Mouse (Mus musculus): ENCODE measurements around the gene Gm28360. TPM values are rescaled to one million over a fixed set of nuclear protein-coding genes. Genes with fewer than 3 reads are reported as not detected.
A peak's percentile ranks its signal among the peaks of the same experiment; 100 is the strongest.
"Not testable (repeated sequence)": the region's sequence is repeated elsewhere in the genome, so short reads cannot be mapped to it uniquely, and the experiment has no call there.

Gm28360 gene
- not detected in 2 replicates for total RNA-seq (2012; rRNA removed)

GRCm38 (mm10) chr1:117829781-117830180 lies at the start of gene Gm28360:
Gene Gm28360 (plus strand): TSS chr1:117830081.
- H3K27ac ChIP-seq (ENCODE audit: insufficient read depth, low read depth, low read length, poor library complexity, severe bottlenecking); H3K9me3 ChIP-seq (ENCODE audit: control insufficient read depth, insufficient read depth, low read depth, low read length); H3K4me1 ChIP-seq (ENCODE audit: control insufficient read depth in 2 of 2, insufficient read depth in 2 of 2, low read length in 2 of 2, poor library complexity in 1 of 2); H3K36me3 ChIP-seq (ENCODE audit: control insufficient read depth, insufficient read depth, low read length, poor library complexity, severe bottlenecking); H3K9ac ChIP-seq (ENCODE audit: insufficient read depth, low read depth, low read length, poor library complexity, severe bottlenecking); DNase-seq (ENCODE audit: low read depth, low spot score); H3K4me3 ChIP-seq (ENCODE audit: insufficient read depth in 1 of 2, low read depth in 1 of 2, low read length in 2 of 2, poor library complexity in 1 of 2, severe bottlenecking in 1 of 2); in situ Hi-C loops (cut with MboI; ENCODE audit: low sequenced_read_pairs in 2 of 2, unreplicated experiment in 2 of 2): not testable (repeated sequence)

GRCm38 (mm10) chr1:117780833-117781232 lies 49.0 kb upstream of the Gm28360 start, which contains the start of gene B020011L13Rik:
Gene B020011L13Rik (plus strand): TSS chr1:117781133.
- H3K27ac ChIP-seq (ENCODE audit: insufficient read depth, low read depth, low read length, poor library complexity, severe bottlenecking); H3K36me3 ChIP-seq (ENCODE audit: control insufficient read depth, insufficient read depth, low read length, poor library complexity, severe bottlenecking); H3K4me3 ChIP-seq (ENCODE audit: insufficient read depth in 1 of 2, low read depth in 1 of 2, low read length in 2 of 2, poor library complexity in 1 of 2, severe bottlenecking in 1 of 2); H3K9me3 ChIP-seq (ENCODE audit: control insufficient read depth, insufficient read depth, low read depth, low read length); in situ Hi-C loops (cut with MboI; ENCODE audit: low sequenced_read_pairs in 2 of 2, unreplicated experiment in 2 of 2); DNase-seq (ENCODE audit: low read depth, low spot score); H3K9ac ChIP-seq (ENCODE audit: insufficient read depth, low read depth, low read length, poor library complexity, severe bottlenecking); H3K4me1 ChIP-seq (ENCODE audit: control insufficient read depth in 2 of 2, insufficient read depth in 2 of 2, low read length in 2 of 2, poor library complexity in 1 of 2): not testable (repeated sequence)

- H3K4me1 ChIP-seq (ENCODE audit: control insufficient read depth in 2 of 2, insufficient read depth in 2 of 2, low read length in 2 of 2, poor library complexity in 1 of 2); in situ Hi-C loops (cut with MboI; ENCODE audit: low sequenced_read_pairs in 2 of 2, unreplicated experiment in 2 of 2); H3K9me3 ChIP-seq (ENCODE audit: control insufficient read depth, insufficient read depth, low read depth, low read length); H3K36me3 ChIP-seq (ENCODE audit: control insufficient read depth, insufficient read depth, low read length, poor library complexity, severe bottlenecking); H3K27ac ChIP-seq (ENCODE audit: insufficient read depth, low read depth, low read length, poor library complexity, severe bottlenecking); H3K9ac ChIP-seq (ENCODE audit: insufficient read depth, low read depth, low read length, poor library complexity, severe bottlenecking); H3K4me3 ChIP-seq (ENCODE audit: insufficient read depth in 1 of 2, low read depth in 1 of 2, low read length in 2 of 2, poor library complexity in 1 of 2, severe bottlenecking in 1 of 2): not testable (repeated sequence)
- DNase-seq (ENCODE audit: low read depth, low spot score): peak; percentile 24
Observed at GRCm38 (mm10) chr1:117816271-117816670, 13.6 kb upstream of the Gm28360 start.

- H3K27ac ChIP-seq (ENCODE audit: insufficient read depth, low read depth, low read length, poor library complexity, severe bottlenecking); H3K4me1 ChIP-seq (ENCODE audit: control insufficient read depth in 2 of 2, insufficient read depth in 2 of 2, low read length in 2 of 2, poor library complexity in 1 of 2); DNase-seq (ENCODE audit: low read depth, low spot score); H3K9ac ChIP-seq (ENCODE audit: insufficient read depth, low read depth, low read length, poor library complexity, severe bottlenecking); H3K36me3 ChIP-seq (ENCODE audit: control insufficient read depth, insufficient read depth, low read length, poor library complexity, severe bottlenecking); in situ Hi-C loops (cut with MboI; ENCODE audit: low sequenced_read_pairs in 2 of 2, unreplicated experiment in 2 of 2); H3K4me3 ChIP-seq (ENCODE audit: insufficient read depth in 1 of 2, low read depth in 1 of 2, low read length in 2 of 2, poor library complexity in 1 of 2, severe bottlenecking in 1 of 2); H3K9me3 ChIP-seq (ENCODE audit: control insufficient read depth, insufficient read depth, low read depth, low read length): not testable (repeated sequence)
Observed at GRCm38 (mm10) chr1:117851718-117852117, 21.8 kb downstream of the Gm28360 start.

Other genes starting within 250 kb of the Gm28360 start
- not detected in 2 replicates for gene Gm28363, start 132.9 kb upstream of the Gm28360 start, total RNA-seq (2012; rRNA removed)
- not detected in 2 replicates for gene B020011L13Rik, start 48.9 kb upstream of the Gm28360 start, total RNA-seq (2012; rRNA removed)
- gene Gm28168, start 97.9 kb downstream of the Gm28360 start, total RNA-seq (2012; rRNA removed): not detected in 2 replicates
- not detected in 2 replicates for gene Gm7145, start 135.9 kb downstream of the Gm28360 start, total RNA-seq (2012; rRNA removed)

All from ES-E14 (cell line).